ENCODE assay signal across 17 mouse cellular contexts in genomic region chr9:92178861-92179469, GRCm38 (mm10). TPM values are rescaled to one million over a fixed set of nuclear protein-coding genes. Genes with fewer than 3 reads are reported as not detected.
DNase-seq lines count a peak whose midpoint lies in the region; ATAC-seq lines count a peak whose summit lies in the region.
"Had no signal": no experiment of that assay in that cellular context is flagged by ENCODE, and none has a peak within 500 bp of the region (broad histone marks: within the 10 kb centered on the region; RNA-seq: fewer than 3 reads in every experiment).

No protein-coding gene starts in this region.

- peak; percentile 44 to 51 for DNase-seq in left cerebral cortex, postnatal 14 days (ENCODE audit: low spot score in 2 of 2)
- DNase-seq in left cerebral cortex, adult 8-10 months (ENCODE audit: low spot score in 2 of 2) = no peak
- DNase-seq in hindlimb bud, embryonic 11.5 days (ENCODE audit: extremely low spot score, low read depth, low spot score) = peak; percentile 2
- DNase-seq in thymus, postnatal 36 days = no peak
- no peak for DNase-seq in ovary, adult 18-20 months (ENCODE audit: low spot score)
- DNase-seq in adrenal gland, postnatal 4 days (ENCODE audit: low spot score in 2 of 2) = no peak
- DNase-seq: lung, adult 2 months had no signal

- peak; percentile 75 for ATAC-seq in forebrain, embryonic 12.5 days (ENCODE audit: low FRiP score)
- ATAC-seq in midbrain, embryonic 16.5 days = peak; percentile 70
- ATAC-seq: intestine, postnatal 0 days had no signal

- no peaks in the 10 kb centered on the region for H3K27me3 ChIP-seq in forebrain, embryonic 12.5 days
- no peaks in the 10 kb centered on the region for H3K27me3 ChIP-seq in midbrain, embryonic 16.5 days (ENCODE audit: control insufficient read depth, insufficient read depth, low read depth, low read length)
- H3K27me3 ChIP-seq: CH12.LX; embryonic facial prominence, embryonic 12.5 days; stomach, embryonic 15.5 days had no signal

- H3K9me3 ChIP-seq in forebrain, embryonic 12.5 days = no peaks in the 10 kb centered on the region
- H3K9me3 ChIP-seq in midbrain, embryonic 16.5 days (replicated peaks; ENCODE audit: control insufficient read depth, low read length, poor library complexity, severe bottlenecking) = no peaks in the 10 kb centered on the region
- H3K9me3 ChIP-seq: embryonic facial prominence, embryonic 12.5 days; stomach, embryonic 15.5 days had no signal

- H3K4me2 ChIP-seq in forebrain, embryonic 12.5 days = no peak overlapping the region
- H3K4me2 ChIP-seq in midbrain, embryonic 16.5 days (ENCODE audit: low read length) = no peak overlapping the region
- H3K4me2 ChIP-seq: embryonic facial prominence, embryonic 12.5 days; stomach, embryonic 15.5 days had no signal

- H3K36me3 ChIP-seq in forebrain, embryonic 12.5 days (replicated peaks) = no peaks in the 10 kb centered on the region
- no peaks in the 10 kb centered on the region for H3K36me3 ChIP-seq in midbrain, embryonic 16.5 days (ENCODE audit: control insufficient read depth, insufficient read depth, low read length)
- H3K36me3 ChIP-seq: embryonic facial prominence, embryonic 12.5 days; stomach, embryonic 15.5 days had no signal

- H3K4me1 ChIP-seq in forebrain, embryonic 12.5 days = peaks cover 9% of the 10 kb centered on the region
- peaks cover 19% of the 10 kb centered on the region for H3K4me1 ChIP-seq in midbrain, embryonic 16.5 days (ENCODE audit: control insufficient read depth, insufficient read depth, low read length)
- H3K4me1 ChIP-seq: embryonic facial prominence, embryonic 12.5 days; stomach, embryonic 15.5 days had no signal

- H3K9ac ChIP-seq in forebrain, embryonic 12.5 days = no peak overlapping the region
- H3K9ac ChIP-seq in midbrain, embryonic 16.5 days (ENCODE audit: low read depth, low read length) = no peak overlapping the region
- H3K9ac ChIP-seq: embryonic facial prominence, embryonic 12.5 days; stomach, embryonic 15.5 days had no signal

- WGBS in forebrain, embryonic 12.5 days = 34% methylated on average over 2 of the region's 2 CpGs
- 27% methylated on average over 2 of the region's 2 CpGs for WGBS in midbrain, embryonic 16.5 days

- no peak overlapping the region for H3K4me3 ChIP-seq in forebrain, embryonic 12.5 days (replicated peaks)
- H3K4me3 ChIP-seq in midbrain, embryonic 16.5 days (ENCODE audit: low read depth, low read length) = no peak overlapping the region
- H3K4me3 ChIP-seq: embryonic facial prominence, embryonic 12.5 days; stomach, embryonic 15.5 days had no signal

- H3K27ac ChIP-seq in forebrain, embryonic 12.5 days = no peak overlapping the region
- H3K27ac ChIP-seq in midbrain, embryonic 16.5 days (ENCODE audit: low read length) = peak overlapping the region; percentile 53; the same call in 1 of the 2 replicates
- H3K27ac ChIP-seq: embryonic facial prominence, embryonic 12.5 days; stomach, embryonic 15.5 days had no signal

- intact Hi-C loops in left cerebral cortex, postnatal 14 days (cut with DNase I) = no loop called here

RNA-seq across cellular contexts. Expression of gene Plscr5, which starts 13.8 kb away (rescaled TPM):
- not detected for total RNA-seq in left cerebral cortex, postnatal 14 days (2021)
- total RNA-seq in left cerebral cortex, adult 8-10 months (2022) = not detected
- not detected in 2 replicates for polyA plus RNA-seq in forebrain, embryonic 12.5 days (2016; fragmentation: Nextera tagmentation; extraction: Ambion mirVana)
- polyA plus RNA-seq in midbrain, embryonic 16.5 days (2015; fragmentation: Nextera tagmentation; extraction: Ambion mirVana) = 0.24 and 0.45 TPM in 2 replicates
- not detected for total RNA-seq in adrenal gland, postnatal 4 days (2021)
- total RNA-seq: CH12.LX; gastrocnemius, adult 18-20 months; left cerebral cortex, adult 18-20 months; megakaryocyte-erythroid progenitor cell, adult 5-6 weeks had no signal
- polyA plus RNA-seq: embryonic facial prominence, embryonic 12.5 days; heart, embryonic 14.5 days; intestine, postnatal 0 days; lung, adult 2 months; stomach, embryonic 15.5 days had no signal

Comparison
In these comparisons a context has a peak if more than half of its experiments do, and no peak if none do; other contexts are left out.
1. DNase-seq: peak in left cerebral cortex, postnatal 14 days (2 of 2) and hindlimb bud, embryonic 11.5 days (single experiment); none in left cerebral cortex, adult 8-10 months (0 of 2), thymus, postnatal 36 days (0 of 2), ovary, adult 18-20 months (single experiment) and adrenal gland, postnatal 4 days (0 of 2).